Mouse (Mus musculus) spleen, adult 2 months (tissue): ENCODE measurements at regions not wholly inside any gene's neighbourhood (a gene's known extent, or its start where the extent isn't known, plus 50 kb on each side); places are given as distances from the start of the nearest gene placed in this dataset.

ENCODE experiments used
- DNase-seq, 2 experiments: peaks; one replicate each; pipeline versions ENCODE4 v3.0.0 to v3.0.0-alpha.2; 2012 to 2021; ENCODE audit warnings: low spot score in 2 of 2, low read depth in 1 of 2
- H3K27ac ChIP-seq: fragments of 200-500 bp; 2 replicates; pipeline ENCODE4 v1.5.1; 2012; ENCODE audit warnings: low read length, inconsistent platforms; ENCODE audit not compliant: insufficient read depth
- H3K27me3 ChIP-seq: fragments of 200-500 bp; 2 replicates; pipeline ENCODE4 v1.6.1; 2012; ENCODE audit warnings: mild to moderate bottlenecking, moderate library complexity, low read length, inconsistent platforms; ENCODE audit not compliant: control insufficient read depth, insufficient read depth
- H3K36me3 ChIP-seq: fragments of 200-500 bp; 2 replicates; pipeline ENCODE4 v1.6.1; 2012; ENCODE audit warnings: mild to moderate bottlenecking, low read length, inconsistent platforms; ENCODE audit not compliant: control insufficient read depth, insufficient read depth
- H3K4me1 ChIP-seq: fragments of 200-500 bp; 2 replicates; pipeline ENCODE4 v1.6.1; 2011; ENCODE audit warnings: inconsistent platforms; ENCODE audit not compliant: control insufficient read depth, insufficient read depth, insufficient read length
- H3K4me3 ChIP-seq: fragments of 200-500 bp; 2 replicates; pipeline ENCODE4 v1.5.1; 2011; ENCODE audit warnings: mild to moderate bottlenecking, inconsistent platforms; ENCODE audit not compliant: insufficient read depth, insufficient read length; ENCODE audit errors: extremely low read depth
- CTCF ChIP-seq: fragments of 200-500 bp; IDR thresholded peaks from 2 replicates; pipeline ENCODE4 v1.5.1; 2011; ENCODE audit warnings: mild to moderate bottlenecking, inconsistent platforms; ENCODE audit not compliant: insufficient read depth, insufficient read length, insufficient replicate concordance; ENCODE audit errors: extremely low read depth
- POLR2A ChIP-seq: fragments of 200-500 bp; IDR thresholded peaks from 2 replicates; pipeline ENCODE4 v1.6.1; 2011; ENCODE audit warnings: low read depth, low read length, inconsistent platforms
- WGBS: fragments of 180-500 bp; shearing (Covaris S2); methylation state at CpG from one replicate; pipeline ENCODE4 v1.1.7; 2018; 5-methylcytosine and 5-hydroxymethylcytosine counted together

GRCm38 (mm10) chr2:50653121-50653615, 356.6 kb upstream of the Mmadhc start:
- Histone ChIP-seq H3K27me3 (no peaks in the 10 kb centered on the region), H3K4me3 (no peak overlapping the region), H3K4me1 (no peaks in the 10 kb centered on the region), H3K36me3 (no peaks in the 10 kb centered on the region), H3K27ac (no peak overlapping the region)
- no peak for DNase-seq
- TF ChIP-seq POLR2A (no peak), CTCF (no peak)
- WGBS: 90% methylated on average over 3 of the region's 3 CpGs

- 91% methylated on average over 3 of the region's 3 CpGs for WGBS
- no peak for DNase-seq
- no peak overlapping the region for H3K4me3 ChIP-seq
- no peaks in the 10 kb centered on the region for H3K27me3 ChIP-seq
- H3K27ac ChIP-seq: no peak overlapping the region
- no peaks in the 10 kb centered on the region for H3K4me1 ChIP-seq
- TF ChIP-seq POLR2A (no peak), CTCF (no peak)
- no peaks in the 10 kb centered on the region for H3K36me3 ChIP-seq
Measured at GRCm38 (mm10) chr2:50649656-50650055, 353.1 kb upstream of the Mmadhc start.

- TF ChIP-seq POLR2A (no peak), CTCF (no peak)
- 77% methylated on average over 5 of the region's 5 CpGs for WGBS
Measured at GRCm38 (mm10) chr2:50643219-50643618, 346.6 kb upstream of the Mmadhc start.

GRCm38 (mm10) chr2:50642198-50642597, 345.6 kb upstream of the Mmadhc start:
- WGBS: 34% methylated on average over 2 of the region's 2 CpGs
- Histone ChIP-seq H3K4me3 (no peak overlapping the region), H3K36me3 (no peaks in the 10 kb centered on the region), H3K27me3 (no peaks in the 10 kb centered on the region), H3K27ac (no peak overlapping the region), H3K4me1 (no peaks in the 10 kb centered on the region; the same call in 1 of the 2 replicates)
- no peak for DNase-seq
- TF ChIP-seq POLR2A (no peak), CTCF (no peak)

More at GRCm38 (mm10) chr2:50643219-50643618, 346.6 kb upstream of the Mmadhc start:
- Histone ChIP-seq H3K4me3 (no peak overlapping the region), H3K27ac (no peak overlapping the region), H3K4me1 (no peaks in the 10 kb centered on the region; the same call in 1 of the 2 replicates), H3K36me3 (no peaks in the 10 kb centered on the region), H3K27me3 (no peaks in the 10 kb centered on the region)
- DNase-seq: no peak

- Histone ChIP-seq H3K36me3 (no peaks in the 10 kb centered on the region), H3K27ac (no peak overlapping the region), H3K4me1 (peaks cover 6% of the 10 kb centered on the region), H3K27me3 (no peaks in the 10 kb centered on the region), H3K4me3 (no peak overlapping the region)
- DNase-seq: no peak
- TF ChIP-seq CTCF (no peak), POLR2A (no peak)
- WGBS: 87% methylated on average over 2 of the region's 2 CpGs
Measured at GRCm38 (mm10) chr2:50635896-50636295, 339.3 kb upstream of the Mmadhc start.

- DNase-seq: no peak
- Histone ChIP-seq H3K4me3 (no peak overlapping the region), H3K27ac (no peak overlapping the region), H3K4me1 (peaks cover 7% of the 10 kb centered on the region), H3K36me3 (no peaks in the 10 kb centered on the region), H3K27me3 (no peaks in the 10 kb centered on the region)
- no peak for TF ChIP-seq CTCF
- no peak for TF ChIP-seq POLR2A
Measured at GRCm38 (mm10) chr2:50631786-50632185, 335.2 kb upstream of the Mmadhc start.

GRCm38 (mm10) chr2:50627501-50627900, 330.9 kb upstream of the Mmadhc start:
- Histone ChIP-seq H3K27me3 (no peaks in the 10 kb centered on the region), H3K4me3 (no peak overlapping the region), H3K36me3 (no peaks in the 10 kb centered on the region), H3K4me1 (peaks cover 7% of the 10 kb centered on the region), H3K27ac (no peak overlapping the region)
- DNase-seq: no peak
- 77% methylated on average over 2 of the region's 2 CpGs for WGBS
- no peak for TF ChIP-seq POLR2A
- no peak for TF ChIP-seq CTCF
